ENCODE assay signal across 23 mouse cellular contexts in the genomic region with DNA sequence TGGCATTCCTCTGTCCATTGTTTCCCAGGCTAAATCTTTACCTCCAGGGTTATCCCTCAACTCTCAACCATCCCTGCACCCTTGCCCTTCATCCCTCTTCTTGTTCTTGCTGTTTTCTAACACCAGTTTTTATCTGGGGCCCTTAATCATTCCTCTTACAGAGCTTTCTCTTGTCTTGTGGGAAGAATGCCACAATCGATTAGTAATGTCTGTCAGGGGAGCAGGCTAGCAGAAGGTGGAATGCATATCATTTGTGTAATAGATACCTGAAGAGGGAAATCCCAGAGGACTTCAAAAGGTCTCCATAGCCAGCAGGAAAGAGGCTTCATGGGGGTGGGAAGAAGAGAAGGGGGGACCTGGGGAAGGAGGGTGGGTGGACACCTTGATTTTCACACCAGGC. TPM values are rescaled to one million over a fixed set of nuclear protein-coding genes. Genes with fewer than 3 reads are reported as not detected.
A peak's percentile ranks its signal among the peaks of the same experiment; 100 is the strongest.
DNase-seq lines count a peak whose midpoint lies in the region; ATAC-seq and TF ChIP-seq lines count a peak whose summit lies in the region.
"Had no signal": no experiment of that assay in that cellular context is flagged by ENCODE, and none has a peak within 500 bp of the region (broad histone marks: within the 10 kb centered on the region; RNA-seq: fewer than 3 reads in every experiment).

No protein-coding gene starts in this region.

- H3K4me2 ChIP-seq in liver, postnatal 0 days (ENCODE audit: low read depth, low read length), result no peak overlapping the region
- H3K4me2 ChIP-seq: embryonic facial prominence, embryonic 13.5 days; forebrain, embryonic 12.5 days; forebrain, embryonic 15.5 days; heart, embryonic 11.5 days; hindbrain, embryonic 12.5 days; hindbrain, embryonic 15.5 days had no signal

- no peak for TF ChIP-seq CTCF in liver, adult 2 months (IDR thresholded peaks at IDR 0.05; ENCODE audit: low read depth, low read length)
- no peak for TF ChIP-seq CTCF in liver, postnatal 0 days (IDR thresholded peaks at IDR 0.05; ENCODE audit: low read depth)
- no peak for TF ChIP-seq CTCF in bone marrow macrophage, adult 2 months (IDR thresholded peaks at IDR 0.05; ENCODE audit: low read depth, low read length)

- H3K36me3 ChIP-seq in liver, adult 2 months (ENCODE audit: control insufficient read depth, insufficient read depth, low read length), result no peaks in the 10 kb centered on the region
- H3K36me3 ChIP-seq in liver, postnatal 0 days (replicated peaks; ENCODE audit: insufficient read depth, low read length), result peaks cover 22% of the 10 kb centered on the region

- peaks cover 12% of the 10 kb centered on the region for H3K79me2 ChIP-seq in liver, adult 2 months (ENCODE audit: control insufficient read depth, insufficient read depth, low read length)

- H3K4me3 ChIP-seq in liver, adult 2 months (ENCODE audit: insufficient read depth, low read depth, low read length), result no peak overlapping the region
- no peak overlapping the region for H3K4me3 ChIP-seq in liver, postnatal 0 days (ENCODE audit: low read depth, low read length)
- no peak overlapping the region for H3K4me3 ChIP-seq in bone marrow macrophage, adult 2 months (ENCODE audit: insufficient read depth, low read length)
- H3K4me3 ChIP-seq: embryonic facial prominence, embryonic 10.5 days; embryonic facial prominence, embryonic 13.5 days; erythroblast, embryonic 14.5 days; forebrain, embryonic 12.5 days; forebrain, embryonic 15.5 days; hindbrain, embryonic 12.5 days; hindbrain, embryonic 15.5 days had no signal

- no peak for DNase-seq in liver, adult 2 months (ENCODE audit: extremely low read depth, low read depth, low spot score)
- no peak for DNase-seq in liver, postnatal 0 days
- peak; percentile 70 for DNase-seq in ES-CJ7 (ENCODE audit: low read depth, low spot score)
- DNase-seq in adrenal gland, postnatal 14 days, result no peak
- no peak for DNase-seq in thymus, postnatal 14 days
- DNase-seq: adrenal gland, postnatal 10 days; cerebellum, adult 11-12 months; cerebellum, adult 8-10 months; cerebellum, postnatal 10 days; cerebellum, postnatal 36 days; embryo, embryonic 11 days; gastrocnemius, postnatal 14 days; heart, adult 11 months had no signal

- H3K4me1 ChIP-seq in liver, adult 2 months (ENCODE audit: control insufficient read depth, insufficient read depth, low read length), result peaks cover 49% of the 10 kb centered on the region
- H3K4me1 ChIP-seq in liver, postnatal 0 days (ENCODE audit: insufficient read depth), result peaks cover 38% of the 10 kb centered on the region
- H3K4me1 ChIP-seq in bone marrow macrophage, adult 2 months (ENCODE audit: control insufficient read depth, insufficient read depth, low read length), result peaks cover 20% of the 10 kb centered on the region

- ATAC-seq in liver, postnatal 0 days, result no peak
- ATAC-seq: CD4-positive, CD25-positive, alpha-beta regulatory T cell, adult 4 months; forebrain, embryonic 15.5 days had no signal

- H3K9me3 ChIP-seq in liver, postnatal 0 days (ENCODE audit: low read length), result no peaks in the 10 kb centered on the region
- H3K9me3 ChIP-seq: embryonic facial prominence, embryonic 10.5 days; embryonic facial prominence, embryonic 13.5 days; forebrain, embryonic 12.5 days; forebrain, embryonic 15.5 days; hindbrain, embryonic 12.5 days; hindbrain, embryonic 15.5 days had no signal

- WGBS in liver, adult 2 months, result 89% methylated on average over 1 of the region's 1 CpGs
- 57% methylated on average over 1 of the region's 1 CpGs for WGBS in liver, postnatal 0 days (ENCODE audit: insufficient replicate concordance)

- no peak overlapping the region for H3K9ac ChIP-seq in liver, adult 2 months (ENCODE audit: low read depth, low read length)
- no peak overlapping the region for H3K9ac ChIP-seq in liver, postnatal 0 days (replicated peaks)
- H3K9ac ChIP-seq: embryonic facial prominence, embryonic 13.5 days; forebrain, embryonic 12.5 days; forebrain, embryonic 15.5 days; hindbrain, embryonic 12.5 days; hindbrain, embryonic 15.5 days had no signal

- TF ChIP-seq EP300 in liver, postnatal 0 days (IDR thresholded peaks at IDR 0.05; ENCODE audit: low read depth), result no peak

- H3K27ac ChIP-seq in liver, adult 2 months (replicated peaks; ENCODE audit: insufficient read depth, low read depth, low read length), result peak overlapping the region; percentile 32
- H3K27ac ChIP-seq in liver, postnatal 0 days (ENCODE audit: low read depth), result no peak overlapping the region
- 0 out of 2 replicates have a peak overlapping the region, but pooled peaks have one; percentile 11 for H3K27ac ChIP-seq in bone marrow macrophage, adult 2 months (ENCODE audit: insufficient read depth, low read depth, low read length)
- H3K27ac ChIP-seq: embryonic facial prominence, embryonic 13.5 days; forebrain, embryonic 12.5 days; forebrain, embryonic 15.5 days; hindbrain, embryonic 12.5 days; hindbrain, embryonic 15.5 days had no signal

- TF ChIP-seq POLR2A in liver, adult 2 months (IDR thresholded peaks at IDR 0.05; ENCODE audit: extremely low read depth, insufficient read depth, low read length), result no peak
- TF ChIP-seq POLR2A in bone marrow macrophage, adult 2 months (IDR thresholded peaks at IDR 0.05; ENCODE audit: borderline replicate concordance, low read depth, low read length), result no peak

- H3K27me3 ChIP-seq in liver, adult 2 months (ENCODE audit: control insufficient read depth, insufficient read depth, low read length), result no peaks in the 10 kb centered on the region
- H3K27me3 ChIP-seq in liver, postnatal 0 days (ENCODE audit: insufficient read depth, low read length), result no peaks in the 10 kb centered on the region
- H3K27me3 ChIP-seq: embryonic facial prominence, embryonic 13.5 days; forebrain, embryonic 12.5 days; forebrain, embryonic 15.5 days; hindbrain, embryonic 12.5 days; hindbrain, embryonic 15.5 days had no signal

RNA-seq across cellular contexts. Expression of gene Slc6a6, which starts 20.6 kb away (rescaled TPM):
- 34.8 and 66.5 TPM in 2 replicates for total RNA-seq in liver, adult 2 months (2014; rRNA removed)
- 89.0 and 96.5 TPM in 2 replicates for polyA plus RNA-seq in liver, adult 2 months (2012; rRNA removed)
- polyA plus RNA-seq in liver, postnatal 0 days (2015; fragmentation: Nextera tagmentation; extraction: Ambion mirVana), result 31.1 and 34.4 TPM in 2 replicates
- polyA plus RNA-seq in bone marrow macrophage, adult 2 months (2012; ENCODE audit: insufficient read depth, insufficient read length, missing spikeins), result 510 and 575 TPM in 2 replicates
- total RNA-seq in adrenal gland, postnatal 14 days (2021), result 259 and 278 TPM in 2 replicates
